Mouse (Mus musculus) urinary bladder, postnatal 36 days (tissue): ENCODE data around the gene Uqcrfs1.

ENCODE experiments used
- DNase-seq, 2 experiments: peaks; one replicate each; pipeline ENCODE4 v3.0.0; 2022; ENCODE audit warnings: low spot score in 2 of 2, mixed read lengths in 1 of 2

Gene Uqcrfs1

DNA sequence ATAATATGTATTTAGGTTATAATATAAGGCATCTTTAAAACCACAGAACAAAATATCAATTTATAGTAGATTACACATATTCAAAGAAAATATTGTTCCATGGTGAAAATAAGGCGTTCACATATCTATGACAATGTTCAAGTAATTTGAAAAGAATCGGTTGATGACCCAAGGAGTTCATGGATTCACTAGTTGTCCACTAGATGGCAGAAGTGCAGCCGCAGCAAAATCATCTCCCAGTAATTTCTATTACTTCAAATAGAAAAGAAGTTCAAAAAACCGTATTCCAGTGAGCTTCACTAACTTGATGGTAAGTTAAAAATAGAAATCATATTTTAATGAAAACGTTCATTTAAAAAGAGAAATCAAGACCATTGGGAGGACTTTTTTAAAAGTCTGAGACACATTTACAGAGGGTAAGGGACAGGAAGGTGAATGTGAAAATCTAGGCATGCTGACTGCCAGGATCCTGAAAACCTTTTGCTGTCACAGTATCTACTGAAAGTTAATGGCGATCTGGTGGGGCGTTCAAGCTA, 43.2 kb downstream of the Uqcrfs1 start:
- no peak for DNase-seq
